Mouse (Mus musculus) monocyte, adult 5-6 weeks (primary cell): ENCODE measurements around the gene Atg16l1. TPM values are rescaled to one million over a fixed set of nuclear protein-coding genes. Genes with fewer than 3 reads are reported as not detected.
"Not testable (repeated sequence)": the region's sequence is repeated elsewhere in the genome, so short reads cannot be mapped to it uniquely, and the experiment has no call there.

Experiments
- ATAC-seq: fragments of 153-309, 156-312 bp; replicated peaks from 2 replicates; pipeline ENCODE4 v1.8.0; 2017; ENCODE audit warnings: mild to moderate bottlenecking; ENCODE audit not compliant: low TSS enrichment, insufficient number of reproducible peaks, severe bottlenecking, poor library complexity, low FRiP score
- total RNA-seq: library from RNA; stranded (forward); fragments of 200-1000, 200-491, 200-594 nt; gene quantifications from 3 replicates; pipeline ENCODE4 v1.2.3, GENCODE M21; 2017

The Atg16l1 gene
- total RNA-seq, 1 experiment from 2014 or later = 101 TPM

GRCm38 (mm10) chr1:87825281-87825680 lies 69.6 kb downstream of the Atg16l1 start:
- ATAC-seq = no peak

- no peak for ATAC-seq
Measured at GRCm38 (mm10) chr1:87825991-87826390, 70.3 kb downstream of the Atg16l1 start.

- ATAC-seq = no peak
Measured at GRCm38 (mm10) chr1:87826474-87826873, 70.8 kb downstream of the Atg16l1 start.

GRCm38 (mm10) chr1:87827476-87827875 lies 71.8 kb downstream of the Atg16l1 start:
- ATAC-seq = not testable (repeated sequence)

GRCm38 (mm10) chr1:87828185-87828584 lies 72.5 kb downstream of the Atg16l1 start:
- ATAC-seq = peak; percentile 90

GRCm38 (mm10) chr1:87828926-87829580 lies 73.4 kb downstream of the Atg16l1 start:
- no peak for ATAC-seq

GRCm38 (mm10) chr1:87829621-87830211 lies 74.0 kb downstream of the Atg16l1 start:
- 0 out of 2 replicates have a peak, but pooled peaks have one; percentile 10 for ATAC-seq

- ATAC-seq = no peak
Measured at GRCm38 (mm10) chr1:87836453-87836852, 80.8 kb downstream of the Atg16l1 start.

- no peak for ATAC-seq
Measured at GRCm38 (mm10) chr1:87837018-87837417, 81.3 kb downstream of the Atg16l1 start.

- no peak for ATAC-seq
Measured at GRCm38 (mm10) chr1:87840411-87841208, 84.9 kb downstream of the Atg16l1 start.

Other genes with a start within 250 kb of the Atg16l1 start
- gene Neu2, start 246.0 kb upstream of the Atg16l1 start, total RNA-seq = not detected in 3 replicates
- not detected in 3 replicates for gene Ngef, start 182.0 kb upstream of the Atg16l1 start, total RNA-seq
- gene Inpp5d, start 135.6 kb upstream of the Atg16l1 start, total RNA-seq = 146 to 215 TPM (median 169 TPM) in 3 replicates
- 2.8 to 3.6 TPM (median 3.5 TPM) in 3 replicates for gene Sag, start 47.8 kb downstream of the Atg16l1 start, total RNA-seq
- gene Dgkd, start 97.4 kb downstream of the Atg16l1 start, total RNA-seq = 98.9 to 146 TPM (median 146 TPM) in 3 replicates